Mouse (Mus musculus) hindbrain, embryonic 12.5 days (tissue): ENCODE measurements around the gene Gm21820. TPM values are rescaled to one million over a fixed set of nuclear protein-coding genes. Genes with fewer than 3 reads are reported as not detected.
"Not testable (repeated sequence)": the region's sequence is repeated elsewhere in the genome, so short reads cannot be mapped to it uniquely, and the experiment has no call there.

Experiments used
- ATAC-seq: fragments of 200-750 bp; cut with Nextera tagmentation; 2 replicates; pipeline ENCODE4 v1.8.0; 2017; ENCODE audit warnings: moderate TSS enrichment; ENCODE audit not compliant: low FRiP score
- H3K27ac ChIP-seq: fragments of 300-500 bp; sonication (generic); 2 replicates; pipeline ENCODE4 v1.5.1; 2016; ENCODE audit warnings: mild to moderate bottlenecking
- H3K27me3 ChIP-seq: fragments of 300-500 bp; sonication (generic); 2 replicates; pipeline ENCODE4 v1.6.1; 2016; ENCODE audit warnings: mild to moderate bottlenecking
- H3K36me3 ChIP-seq: fragments of 300-500 bp; sonication (generic); 2 replicates; pipeline ENCODE4 v1.6.1; 2016; ENCODE audit warnings: mild to moderate bottlenecking
- H3K4me1 ChIP-seq: fragments of 300-500 bp; sonication (generic); 2 replicates; pipeline ENCODE4 v1.6.1; 2016
- H3K4me2 ChIP-seq: fragments of 300-500 bp; sonication (generic); replicated peaks from 2 replicates; pipeline ENCODE4 v1.6.1; 2016; ENCODE audit warnings: mild to moderate bottlenecking
- H3K4me3 ChIP-seq: fragments of 300-500 bp; sonication (generic); 2 replicates; pipeline ENCODE4 v1.5.1; 2016; ENCODE audit warnings: mild to moderate bottlenecking
- H3K9ac ChIP-seq: fragments of 300-500 bp; sonication (generic); 2 replicates; pipeline ENCODE4 v1.6.1; 2016; ENCODE audit warnings: mild to moderate bottlenecking, moderate library complexity
- H3K9me3 ChIP-seq: fragments of 300-500 bp; sonication (generic); replicated peaks from 2 replicates; pipeline ENCODE4 v1.6.1; 2016; ENCODE audit warnings: mild to moderate bottlenecking
- WGBS: fragments of 180-500 bp; shearing (Covaris S2); methylation state at CpG from one replicate; pipeline ENCODE4 v1.1.7; 2016; 5-methylcytosine and 5-hydroxymethylcytosine counted together
- polyA plus RNA-seq: library from polyadenylated mRNA; unstranded; fragments of >200 nt; fragmentation: Nextera tagmentation; extraction: Ambion mirVana; gene quantifications from 2 replicates; pipeline ENCODE4 v1.2.1, GENCODE M21; 2016

Gm21820 gene
- not detected in 2 replicates for polyA plus RNA-seq

DNA sequence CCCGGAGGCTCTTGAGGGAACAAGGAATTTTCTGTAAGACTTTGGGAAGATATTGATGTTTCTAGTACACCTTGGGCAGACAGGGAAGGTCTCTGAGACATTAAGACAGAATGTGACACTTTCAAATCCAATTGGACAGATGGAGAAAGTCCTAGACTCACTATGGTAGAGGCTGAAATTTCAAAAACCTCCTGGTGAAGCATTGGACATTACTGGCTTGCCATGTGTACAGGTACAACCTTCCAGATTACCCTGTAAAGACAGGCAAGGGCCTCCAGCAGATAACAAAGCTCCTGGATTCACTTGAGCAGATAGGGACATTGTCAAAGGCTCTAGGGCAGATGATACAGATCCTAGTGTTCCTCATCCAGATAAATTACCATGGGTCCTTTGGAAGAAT lies at the start of gene Gm21820:
Gm21820 (minus strand) TSS at position 101 of the 400 bp plus-strand sequence.
- not testable (repeated sequence) for H3K36me3 ChIP-seq, H3K4me2 ChIP-seq, H3K4me1 ChIP-seq, H3K27me3 ChIP-seq, H3K9me3 ChIP-seq, ATAC-seq, H3K27ac ChIP-seq, H3K9ac ChIP-seq, H3K4me3 ChIP-seq
- WGBS, result 57% methylated on average over 1 of the region's 1 CpGs

Other genes starting within 250 kb of the Gm21820 start
- not detected in 2 replicates for gene Gm20918, start 205.5 kb downstream of the Gm21820 start, polyA plus RNA-seq